Mouse (Mus musculus): Measurements from ENCODE around the gene Acp5.

Gene Acp5

GRCm38 (mm10) chr9:22139746-22140145 lies 4.2 kb upstream of the Acp5 start:
- DNase-seq (ENCODE audit: low spot score): no peak

- peak; percentile 62 for DNase-seq (ENCODE audit: low spot score)
Observed at GRCm38 (mm10) chr9:22138480-22138879, 3.0 kb upstream of the Acp5 start.

- peak; percentile 44 for DNase-seq (ENCODE audit: low spot score)
Observed at GRCm38 (mm10) chr9:22136765-22137547, 1.4 kb upstream of the Acp5 start.

GRCm38 (mm10) chr9:22134988-22135643 lies 395 bp downstream of the Acp5 start:
- no peak for DNase-seq (ENCODE audit: low spot score)

- peak; percentile 30 for DNase-seq (ENCODE audit: low spot score)
Observed at GRCm38 (mm10) chr9:22134246-22134890, 1.1 kb downstream of the Acp5 start.

GRCm38 (mm10) chr9:22132220-22132619 lies 3.3 kb downstream of the Acp5 start:
- no peak for DNase-seq (ENCODE audit: low spot score)

- peak; percentile 45 for DNase-seq (ENCODE audit: low spot score)
Observed at GRCm38 (mm10) chr9:22131226-22131981, 4.1 kb downstream of the Acp5 start.

GRCm38 (mm10) chr9:22125246-22126027 lies 10.1 kb downstream of the Acp5 start:
- DNase-seq (ENCODE audit: low spot score): no peak

- no peak for DNase-seq (ENCODE audit: low spot score)
Observed at GRCm38 (mm10) chr9:22124169-22124568, 11.3 kb downstream of the Acp5 start.

- peak; percentile 40 for DNase-seq (ENCODE audit: low spot score)
Observed at GRCm38 (mm10) chr9:22123069-22123609, 12.4 kb downstream of the Acp5 start.

GRCm38 (mm10) chr9:22122005-22122404 lies 13.5 kb downstream of the Acp5 start:
- DNase-seq (ENCODE audit: low spot score): no peak

- no peak for DNase-seq (ENCODE audit: low spot score)
Observed at GRCm38 (mm10) chr9:22121545-22121944, 14.0 kb downstream of the Acp5 start.

GRCm38 (mm10) chr9:22119543-22119942 lies 16.0 kb downstream of the Acp5 start:
- DNase-seq (ENCODE audit: low spot score): no peak

GRCm38 (mm10) chr9:22117754-22118456 lies 17.6 kb downstream of the Acp5 start:
- DNase-seq (ENCODE audit: low spot score): peak; percentile 86

- peak; percentile 96 for DNase-seq (ENCODE audit: low spot score)
Observed at GRCm38 (mm10) chr9:22116740-22117426, 18.6 kb downstream of the Acp5 start, which contains the start of gene Elof1. TSS of gene Elof1 (minus strand) at chr9:22117172.

GRCm38 (mm10) chr9:22116086-22116485 lies 19.4 kb downstream of the Acp5 start:
- DNase-seq (ENCODE audit: low spot score): no peak

GRCm38 (mm10) chr9:22115635-22116034 lies 19.9 kb downstream of the Acp5 start:
- no peak for DNase-seq (ENCODE audit: low spot score)

GRCm38 (mm10) chr9:22108194-22108593 lies 27.3 kb downstream of the Acp5 start:
- DNase-seq (ENCODE audit: low spot score): no peak

GRCm38 (mm10) chr9:22099922-22100321 lies 35.6 kb downstream of the Acp5 start:
- DNase-seq (ENCODE audit: low spot score): no peak
